Mouse (Mus musculus): ENCODE data around the gene Zfpm1.

DNA sequence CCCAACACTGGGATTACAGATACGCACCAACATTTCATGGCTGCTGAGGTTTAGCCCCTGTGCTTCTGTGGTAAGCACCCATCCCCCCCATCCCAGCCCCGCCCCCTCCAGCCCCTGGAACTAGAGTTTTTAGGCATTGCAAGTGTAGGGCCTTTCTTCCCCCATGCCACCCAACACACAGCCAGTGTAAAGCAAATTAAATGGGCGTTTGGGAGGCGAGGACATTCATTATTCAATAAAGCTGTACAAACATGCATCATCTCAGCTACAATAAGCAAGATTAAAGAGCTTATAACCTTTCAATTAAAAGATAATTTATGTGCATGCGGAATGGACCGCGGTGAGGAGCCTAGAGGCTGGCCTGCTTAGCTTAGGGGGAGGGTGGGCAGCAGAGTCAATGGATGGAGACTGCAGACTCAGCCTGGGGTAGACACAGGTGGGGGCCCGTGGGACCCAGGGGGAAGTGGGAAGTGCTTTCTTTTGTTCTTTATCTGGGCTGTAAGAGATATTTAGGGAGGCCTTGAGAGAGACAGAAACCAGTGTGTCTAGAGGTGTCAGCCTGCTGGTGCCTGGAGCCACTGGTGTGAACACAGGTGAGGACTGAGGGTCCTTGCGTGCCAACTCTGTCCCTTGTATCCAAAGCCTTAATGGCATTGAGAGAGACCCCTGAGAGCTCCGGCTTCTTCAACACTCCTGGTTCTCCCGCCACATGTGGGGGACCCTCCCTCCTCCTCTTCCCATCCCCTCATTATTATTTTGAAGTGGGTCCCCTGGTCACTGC, 68.6 kb downstream of the Zfpm1 start:
- TF ChIP-seq POLR2A (IDR thresholded peaks at IDR 0.05; ENCODE audit: borderline replicate concordance, low read depth, low read length) (no peak), CTCF (IDR thresholded peaks at IDR 0.05; ENCODE audit: low read depth, low read length) (no peak)

All from bone marrow macrophage, adult 2 months (primary cell).